Mouse (Mus musculus): ENCODE results near the gene Ttc21b.

DNA sequence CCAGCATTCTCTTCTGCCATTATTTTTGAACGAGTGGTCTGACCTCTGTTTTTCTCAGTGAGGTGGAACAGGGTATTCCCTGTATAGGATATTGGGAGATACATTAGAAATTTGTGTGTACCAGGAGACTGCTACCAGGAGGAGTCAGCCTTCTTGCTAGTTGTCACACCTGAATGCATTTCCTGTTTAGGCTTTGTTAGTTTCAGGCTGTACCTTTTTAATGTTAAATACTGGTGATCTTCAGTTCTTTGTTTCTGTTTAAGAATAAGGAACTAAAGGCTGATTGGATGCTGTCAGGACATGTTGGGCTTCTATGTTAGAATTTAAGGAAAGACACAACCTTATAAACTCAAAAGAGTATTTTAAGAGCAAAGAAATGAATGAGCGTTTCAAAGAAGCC is 105.0 kb downstream of the Ttc21b start:
- TF ChIP-seq CTCF (IDR thresholded peaks at IDR 0.05; ENCODE audit: control insufficient read depth, insufficient read depth, insufficient read length) (no peak), USF1 (IDR thresholded peaks at IDR 0.05; ENCODE audit: low read depth) (no peak)

Data from C2C12 (cell line).